Mouse (Mus musculus): ENCODE results near the gene Polr2b. TPM values are rescaled to one million over a fixed set of nuclear protein-coding genes. Genes with fewer than 3 reads are reported as not detected.

The Polr2b gene
- total and polyA plus RNA-seq, 3 experiments = 25.4 to 34.5 (median 34.1) TPM

- intact Hi-C loops (cut with DNase I) = no loop called here
- H3K4me1 ChIP-seq (ENCODE audit: control insufficient read depth, insufficient read depth, low read length) = peaks cover 1% of the 10 kb centered on the region; the same call in 1 of the 2 replicates
- no peak overlapping the region for H3K27ac ChIP-seq
- no peaks in the 10 kb centered on the region for H3K27me3 ChIP-seq (ENCODE audit: control insufficient read depth, insufficient read depth, low read length)
- 73% methylated on average over 7 of the region's 7 CpGs for WGBS
- no peak for DNase-seq
- H3K9ac ChIP-seq (ENCODE audit: low read depth, low read length) = no peak overlapping the region
- no peak for TF ChIP-seq EP300 (IDR thresholded peaks at IDR 0.05; ENCODE audit: insufficient read depth, low read depth, low read length)
- TF ChIP-seq POLR2A (IDR thresholded peaks at IDR 0.05; ENCODE audit: insufficient read depth, low read depth, low read length) = no peak
- no peak for TF ChIP-seq CTCF (IDR thresholded peaks at IDR 0.05)
- no peaks in the 10 kb centered on the region for H3K36me3 ChIP-seq (ENCODE audit: control insufficient read depth, insufficient read depth, low read length)
- H3K4me3 ChIP-seq = no peak overlapping the region
- peaks cover 11% of the 10 kb centered on the region for H3K79me2 ChIP-seq (replicated peaks; ENCODE audit: control insufficient read depth, insufficient read depth, low read length)
These were observed 36.8 kb upstream of the Polr2b start for GRCm38 (mm10) chr5:77273151-77273550.

- no peaks in the 10 kb centered on the region for H3K4me1 ChIP-seq (ENCODE audit: control insufficient read depth, insufficient read depth, low read length)
- H3K27ac ChIP-seq = no peak overlapping the region
- no peak overlapping the region for H3K4me3 ChIP-seq
- H3K9ac ChIP-seq (ENCODE audit: low read depth, low read length) = no peak overlapping the region
- DNase-seq = peak in 1 of 2 experiments; percentile 53
- intact Hi-C loops (cut with DNase I) = no loop called here
- H3K27me3 ChIP-seq (ENCODE audit: control insufficient read depth, insufficient read depth, low read length) = no peaks in the 10 kb centered on the region
- peaks cover 4% of the 10 kb centered on the region for H3K79me2 ChIP-seq (replicated peaks; ENCODE audit: control insufficient read depth, insufficient read depth, low read length)
- WGBS = 87% methylated on average over 5 of the region's 5 CpGs
- no peaks in the 10 kb centered on the region; the same call in 1 of the 2 replicates for H3K36me3 ChIP-seq (ENCODE audit: control insufficient read depth, insufficient read depth, low read length)
- TF ChIP-seq POLR2A (IDR thresholded peaks at IDR 0.05; ENCODE audit: insufficient read depth, low read depth, low read length) (no peak), EP300 (IDR thresholded peaks at IDR 0.05; ENCODE audit: insufficient read depth, low read depth, low read length) (no peak), CTCF (IDR thresholded peaks at IDR 0.05) (peak; percentile 81)
These were observed 34.0 kb upstream of the Polr2b start for GRCm38 (mm10) chr5:77275950-77276349.

GRCm38 (mm10) chr5:77277204-77277603 lies 32.7 kb upstream of the Polr2b start:
- H3K36me3 ChIP-seq (ENCODE audit: control insufficient read depth, insufficient read depth, low read length) = no peaks in the 10 kb centered on the region; the same call in 1 of the 2 replicates
- 93% methylated on average over 6 of the region's 6 CpGs for WGBS
- H3K27me3 ChIP-seq (ENCODE audit: control insufficient read depth, insufficient read depth, low read length) = no peaks in the 10 kb centered on the region
- H3K4me3 ChIP-seq = no peak overlapping the region
- H3K27ac ChIP-seq = no peak overlapping the region
- intact Hi-C loops (cut with DNase I) = no loop called here
- TF ChIP-seq POLR2A (IDR thresholded peaks at IDR 0.05; ENCODE audit: insufficient read depth, low read depth, low read length) = no peak
- TF ChIP-seq CTCF (IDR thresholded peaks at IDR 0.05) = no peak
- no peak for TF ChIP-seq EP300 (IDR thresholded peaks at IDR 0.05; ENCODE audit: insufficient read depth, low read depth, low read length)
- H3K79me2 ChIP-seq (replicated peaks; ENCODE audit: control insufficient read depth, insufficient read depth, low read length) = peaks cover 4% of the 10 kb centered on the region
- H3K9ac ChIP-seq (ENCODE audit: low read depth, low read length) = no peak overlapping the region
- DNase-seq = no peak
- H3K4me1 ChIP-seq (ENCODE audit: control insufficient read depth, insufficient read depth, low read length) = no peaks in the 10 kb centered on the region

- WGBS = 83% methylated on average over 20 of the region's 20 CpGs
- DNase-seq = no peak
These were observed 28.3 kb upstream of the Polr2b start for GRCm38 (mm10) chr5:77281518-77282174.

GRCm38 (mm10) chr5:77282242-77282641 lies 27.7 kb upstream of the Polr2b start:
- no peak for TF ChIP-seq EP300 (IDR thresholded peaks at IDR 0.05; ENCODE audit: insufficient read depth, low read depth, low read length)
- TF ChIP-seq CTCF (IDR thresholded peaks at IDR 0.05) = no peak
- Histone ChIP-seq H3K27ac (no peak overlapping the region), H3K36me3 (ENCODE audit: control insufficient read depth, insufficient read depth, low read length) (no peaks in the 10 kb centered on the region; the same call in 1 of the 2 replicates), H3K4me3 (no peak overlapping the region), H3K27me3 (ENCODE audit: control insufficient read depth, insufficient read depth, low read length) (no peaks in the 10 kb centered on the region), H3K4me1 (ENCODE audit: control insufficient read depth, insufficient read depth, low read length) (no peaks in the 10 kb centered on the region; the same call in 1 of the 2 replicates), H3K9ac (ENCODE audit: low read depth, low read length) (no peak overlapping the region), H3K79me2 (replicated peaks; ENCODE audit: control insufficient read depth, insufficient read depth, low read length) (no peaks in the 10 kb centered on the region)
- intact Hi-C loops (cut with DNase I) = no loop called here
- WGBS = 78% methylated on average over 9 of the region's 9 CpGs
- DNase-seq = no peak

More at GRCm38 (mm10) chr5:77281518-77282174, 28.3 kb upstream of the Polr2b start:
- intact Hi-C loops (cut with DNase I) = no loop called here
- Histone ChIP-seq H3K27me3 (ENCODE audit: control insufficient read depth, insufficient read depth, low read length) (no peaks in the 10 kb centered on the region), H3K36me3 (ENCODE audit: control insufficient read depth, insufficient read depth, low read length) (no peaks in the 10 kb centered on the region; the same call in 1 of the 2 replicates), H3K27ac (no peak overlapping the region), H3K9ac (ENCODE audit: low read depth, low read length) (no peak overlapping the region), H3K4me1 (ENCODE audit: control insufficient read depth, insufficient read depth, low read length) (no peaks in the 10 kb centered on the region; the same call in 1 of the 2 replicates), H3K79me2 (replicated peaks; ENCODE audit: control insufficient read depth, insufficient read depth, low read length) (no peaks in the 10 kb centered on the region), H3K4me3 (no peak overlapping the region)
- no peak for TF ChIP-seq POLR2A (IDR thresholded peaks at IDR 0.05; ENCODE audit: insufficient read depth, low read depth, low read length)
- no peak for TF ChIP-seq EP300 (IDR thresholded peaks at IDR 0.05; ENCODE audit: insufficient read depth, low read depth, low read length)
- TF ChIP-seq CTCF (IDR thresholded peaks at IDR 0.05) = no peak

GRCm38 (mm10) chr5:77285685-77286084 lies 24.3 kb upstream of the Polr2b start:
- Histone ChIP-seq H3K27ac (no peak overlapping the region), H3K79me2 (replicated peaks; ENCODE audit: control insufficient read depth, insufficient read depth, low read length) (no peaks in the 10 kb centered on the region), H3K4me3 (no peak overlapping the region), H3K27me3 (ENCODE audit: control insufficient read depth, insufficient read depth, low read length) (no peaks in the 10 kb centered on the region), H3K9ac (ENCODE audit: low read depth, low read length) (no peak overlapping the region), H3K4me1 (ENCODE audit: control insufficient read depth, insufficient read depth, low read length) (no peaks in the 10 kb centered on the region; the same call in 1 of the 2 replicates), H3K36me3 (ENCODE audit: control insufficient read depth, insufficient read depth, low read length) (no peaks in the 10 kb centered on the region; the same call in 1 of the 2 replicates)
- WGBS = 81% methylated on average over 7 of the region's 7 CpGs
- no peak for DNase-seq
- intact Hi-C loops (cut with DNase I) = no loop called here
- TF ChIP-seq EP300 (IDR thresholded peaks at IDR 0.05; ENCODE audit: insufficient read depth, low read depth, low read length) (no peak), CTCF (IDR thresholded peaks at IDR 0.05) (no peak)

All from heart, adult 2 months (tissue).